Mouse (Mus musculus): ENCODE data around the gene Ppp1r14d.

Gene Ppp1r14d

DNA sequence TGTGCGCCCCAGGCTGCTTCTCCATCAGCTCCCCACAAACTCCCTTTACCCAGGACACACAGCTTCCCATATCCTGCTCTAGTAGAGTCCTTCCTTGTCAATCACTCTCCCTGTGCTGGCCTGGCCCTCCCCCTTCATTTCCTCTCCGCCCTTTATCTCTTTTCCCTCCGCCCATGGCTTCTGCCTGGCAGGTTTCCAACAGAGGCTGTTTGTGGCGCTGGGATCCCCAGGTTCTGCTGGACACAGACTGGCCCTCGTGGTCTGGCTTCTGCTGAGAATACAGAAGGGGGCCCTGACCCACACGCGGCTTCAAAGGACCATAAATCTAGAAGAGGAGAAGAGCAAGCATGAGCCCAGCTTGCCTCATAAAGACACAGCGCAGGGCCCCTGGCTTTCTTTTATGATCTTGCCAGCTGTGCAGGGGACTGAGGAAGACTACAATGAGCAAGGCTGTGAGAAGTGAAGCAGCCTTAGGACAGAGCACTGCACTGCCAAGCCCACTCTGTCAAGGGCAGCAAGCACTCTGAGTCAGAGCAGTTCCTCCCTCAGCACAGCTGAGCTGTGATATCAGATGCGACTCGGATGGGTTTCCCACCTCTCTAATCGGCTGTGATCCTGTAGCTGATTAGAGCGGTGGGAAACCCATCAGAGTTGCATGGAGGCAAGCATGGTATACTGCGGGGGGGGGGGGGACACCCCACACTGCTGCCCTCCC is 56.7 kb downstream of the Ppp1r14d start:
- no peak for DNase-seq (ENCODE audit: low read depth)

GRCm38 (mm10) chr2:119172446-119172845 is 57.3 kb downstream of the Ppp1r14d start:
- DNase-seq (ENCODE audit: low read depth), result no peak

DNA sequence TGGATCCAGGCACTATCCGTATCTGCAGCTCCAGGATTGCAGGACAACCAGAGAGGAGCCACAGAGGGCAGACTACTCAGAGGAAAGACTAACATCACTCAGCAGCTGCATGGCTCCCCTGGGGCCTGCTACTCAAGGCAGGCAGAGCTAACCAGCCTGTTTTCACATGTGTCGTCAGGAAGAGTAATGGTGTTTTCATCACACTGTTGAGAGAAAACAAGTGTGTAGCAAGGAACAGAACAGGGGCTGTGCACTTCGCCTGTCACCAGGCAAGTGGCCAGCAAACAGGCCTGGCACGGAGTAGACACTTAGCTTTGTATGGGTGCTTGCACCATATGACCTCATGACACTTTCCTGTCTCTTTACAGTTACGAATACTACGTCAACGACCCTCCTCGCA is 58.1 kb downstream of the Ppp1r14d start:
- no peak for DNase-seq (ENCODE audit: low read depth)

- no peak for DNase-seq (ENCODE audit: low read depth)
Observed at GRCm38 (mm10) chr2:119170282-119170681, 59.4 kb downstream of the Ppp1r14d start.
